Mouse (Mus musculus): Measurements from ENCODE around the gene Fat3. TPM values are rescaled to one million over a fixed set of nuclear protein-coding genes. Genes with fewer than 3 reads are reported as not detected.

The Fat3 gene
- polyA plus RNA-seq, 1 experiment, result 0.51 TPM

DNA sequence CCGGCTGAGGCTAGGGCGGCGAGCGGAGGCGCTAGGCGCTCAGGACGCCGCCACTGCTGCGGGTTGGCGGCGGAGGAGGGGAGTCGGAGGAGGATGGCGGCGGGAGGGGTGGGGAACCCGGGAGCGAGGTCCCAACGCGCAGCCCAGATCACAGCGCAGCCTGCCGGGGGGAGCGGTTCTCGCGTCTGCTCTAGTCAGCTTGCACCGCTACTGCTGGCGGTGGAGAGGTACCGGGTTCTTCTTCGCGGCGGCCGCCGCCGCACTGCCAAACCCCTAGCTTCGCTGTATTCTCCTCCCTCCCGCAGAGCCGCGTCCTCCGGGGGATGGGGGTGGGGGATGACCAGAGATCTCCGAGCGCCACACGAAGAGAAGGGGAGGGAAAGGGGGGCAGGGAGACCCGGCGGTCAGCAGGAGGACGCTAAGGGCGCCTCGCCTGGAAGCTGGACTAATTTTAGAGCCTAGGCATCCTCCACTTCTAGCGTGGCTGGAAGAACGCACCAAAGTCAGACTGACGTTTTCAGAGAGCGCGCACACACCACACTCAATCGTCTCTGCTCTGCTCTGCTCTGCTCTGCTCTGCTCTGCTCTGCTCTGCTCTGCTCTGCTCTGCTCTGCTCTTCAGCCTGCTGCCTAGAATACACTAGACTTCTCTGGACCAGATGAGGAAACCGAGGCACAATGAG is 1.0 kb upstream of the Fat3 start:
- peaks cover 5% of the 10 kb centered on the region; the same call in 1 of the 2 replicates for H3K27me3 ChIP-seq (ENCODE audit: control insufficient read depth, insufficient read depth, low read length)
- DNase-seq, result no peak
- no peak overlapping the region for H3K27ac ChIP-seq (ENCODE audit: control insufficient read depth, insufficient read depth, low read length)
- 2% methylated on average over 52 of the region's 52 CpGs for WGBS
- TF ChIP-seq CTCF (IDR thresholded peaks at IDR 0.05; ENCODE audit: borderline replicate concordance, control insufficient read depth, extremely low read depth, insufficient read depth, low read length, poor library complexity), result no peak
- no peak for TF ChIP-seq POLR2A (IDR thresholded peaks at IDR 0.05; ENCODE audit: control insufficient read depth, extremely low read depth, insufficient read depth, low read length, poor library complexity)
- no peaks in the 10 kb centered on the region for H3K36me3 ChIP-seq (ENCODE audit: control insufficient read depth, insufficient read depth, low read length)
- H3K4me1 ChIP-seq (replicated peaks; ENCODE audit: control insufficient read depth, insufficient read depth, low read length), result no peaks in the 10 kb centered on the region
- H3K4me3 ChIP-seq (ENCODE audit: control insufficient read depth, insufficient read depth, low read length), result no peak overlapping the region

DNA sequence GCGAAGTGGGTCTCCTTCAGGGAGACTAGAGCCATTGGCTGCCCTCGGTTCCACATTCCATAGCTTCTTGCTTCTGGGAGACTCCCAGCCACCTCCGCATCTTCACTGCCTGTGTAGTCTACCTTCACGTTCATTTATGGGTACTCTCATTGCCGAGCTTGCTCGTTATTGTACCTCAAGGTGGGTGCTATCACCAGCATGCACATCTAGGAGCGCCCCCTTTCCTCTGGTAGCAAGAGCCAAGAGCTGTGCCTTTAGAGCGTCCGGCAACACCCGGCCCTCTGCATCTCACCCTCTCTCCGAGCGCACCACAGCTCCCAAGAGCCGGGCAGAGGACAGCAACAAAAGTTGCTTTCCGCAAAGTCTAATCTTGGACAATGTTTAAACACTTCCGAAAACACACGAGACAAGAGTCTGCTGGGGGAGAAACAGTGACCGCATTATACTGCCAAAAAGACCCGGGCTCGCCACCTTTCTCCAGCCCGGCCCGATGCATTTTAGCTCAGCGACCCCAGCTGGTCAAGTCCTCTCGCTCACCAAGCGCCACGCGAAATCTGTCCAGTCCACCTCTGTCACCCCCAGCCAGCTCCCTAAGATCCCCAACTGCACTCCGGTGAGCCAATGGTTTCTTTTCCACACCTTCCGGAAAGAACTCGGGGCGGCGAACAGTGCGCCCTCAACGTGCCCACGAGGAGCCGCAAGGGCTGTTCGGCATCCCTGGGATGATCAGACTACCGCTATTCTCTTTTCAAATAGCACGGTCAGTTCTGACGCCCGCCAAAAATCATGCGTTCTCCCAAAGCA is 501 bp downstream of the Fat3 start:
- Histone ChIP-seq H3K4me1 (replicated peaks; ENCODE audit: control insufficient read depth, insufficient read depth, low read length) (no peaks in the 10 kb centered on the region), H3K27ac (ENCODE audit: control insufficient read depth, insufficient read depth, low read length) (no peak overlapping the region), H3K36me3 (ENCODE audit: control insufficient read depth, insufficient read depth, low read length) (no peaks in the 10 kb centered on the region), H3K4me3 (ENCODE audit: control insufficient read depth, insufficient read depth, low read length) (no peak overlapping the region), H3K27me3 (ENCODE audit: control insufficient read depth, insufficient read depth, low read length) (peaks cover 5% of the 10 kb centered on the region; the same call in 1 of the 2 replicates)
- no peak for DNase-seq
- WGBS, result 2% methylated on average over 41 of the region's 41 CpGs
- no peak for TF ChIP-seq CTCF (IDR thresholded peaks at IDR 0.05; ENCODE audit: borderline replicate concordance, control insufficient read depth, extremely low read depth, insufficient read depth, low read length, poor library complexity)
- TF ChIP-seq POLR2A (IDR thresholded peaks at IDR 0.05; ENCODE audit: control insufficient read depth, extremely low read depth, insufficient read depth, low read length, poor library complexity), result no peak

DNA sequence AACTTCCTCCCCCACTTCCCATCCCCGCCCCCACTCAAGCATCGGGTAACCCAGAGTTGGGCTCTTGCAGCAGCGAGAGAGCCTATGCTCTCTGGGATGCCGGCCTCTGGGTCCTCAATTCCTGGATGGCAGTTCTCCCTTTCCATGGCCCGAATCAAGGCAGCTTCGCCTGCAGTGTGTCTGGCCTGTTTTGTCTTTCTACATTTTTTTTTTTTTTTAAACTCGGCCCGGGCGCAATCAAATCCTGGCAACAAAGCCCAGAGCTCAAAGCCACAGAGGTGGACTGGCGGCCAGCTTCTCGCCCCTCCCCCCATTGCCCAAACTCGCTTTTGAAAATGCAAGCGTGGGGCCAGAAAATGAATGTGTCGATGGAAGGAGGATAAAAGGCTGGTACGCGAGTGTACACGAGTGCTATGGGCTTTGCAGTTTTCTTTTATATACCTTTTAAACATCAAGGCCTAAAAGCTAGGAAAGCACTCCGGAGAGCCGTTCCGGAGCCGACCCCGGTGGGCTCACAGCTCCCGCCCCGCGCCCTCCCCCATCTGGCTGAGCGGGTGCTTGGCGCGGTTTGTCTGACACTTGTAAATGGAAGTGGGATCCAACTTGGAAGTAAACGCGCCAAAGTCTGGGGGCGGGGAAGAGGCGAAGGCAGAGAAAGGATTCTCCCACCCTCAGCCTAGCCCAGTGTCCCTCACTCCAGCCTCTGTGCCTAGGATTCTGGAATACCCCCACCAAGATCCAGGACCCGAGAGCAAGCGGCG is 1.3 kb downstream of the Fat3 start:
- H3K36me3 ChIP-seq (ENCODE audit: control insufficient read depth, insufficient read depth, low read length), result no peaks in the 10 kb centered on the region
- 0 out of 2 replicates have a peak overlapping the region, but pooled peaks have one; percentile 8 for H3K4me3 ChIP-seq (ENCODE audit: control insufficient read depth, insufficient read depth, low read length)
- TF ChIP-seq POLR2A (IDR thresholded peaks at IDR 0.05; ENCODE audit: control insufficient read depth, extremely low read depth, insufficient read depth, low read length, poor library complexity) (no peak), CTCF (IDR thresholded peaks at IDR 0.05; ENCODE audit: borderline replicate concordance, control insufficient read depth, extremely low read depth, insufficient read depth, low read length, poor library complexity) (no peak)
- WGBS, result 5% methylated on average over 35 of the region's 35 CpGs
- peaks cover 5% of the 10 kb centered on the region; the same call in 1 of the 2 replicates for H3K27me3 ChIP-seq (ENCODE audit: control insufficient read depth, insufficient read depth, low read length)
- H3K4me1 ChIP-seq (replicated peaks; ENCODE audit: control insufficient read depth, insufficient read depth, low read length), result no peaks in the 10 kb centered on the region
- DNase-seq, result no peak
- H3K27ac ChIP-seq (ENCODE audit: control insufficient read depth, insufficient read depth, low read length), result no peak overlapping the region

DNA sequence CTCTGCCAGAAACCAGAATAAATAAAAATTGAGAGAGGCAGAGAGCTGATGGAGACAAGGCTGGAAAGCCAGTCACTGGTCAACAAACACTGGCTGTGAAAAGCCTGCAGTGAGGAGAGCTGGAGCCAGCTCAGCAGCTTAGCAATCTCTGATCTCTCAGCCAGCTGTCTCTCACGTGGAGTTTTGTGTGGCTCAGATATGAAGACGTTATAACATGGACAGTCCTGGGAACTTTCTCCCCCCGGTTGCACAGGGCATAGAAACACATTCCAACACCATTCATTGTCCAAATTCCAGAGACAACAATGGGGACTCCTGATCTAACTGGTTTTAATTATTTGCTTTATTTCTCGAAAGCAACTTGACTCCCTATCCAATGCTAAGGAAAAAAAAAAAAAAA is 2.2 kb downstream of the Fat3 start:
- no peak overlapping the region for H3K27ac ChIP-seq (ENCODE audit: control insufficient read depth, insufficient read depth, low read length)
- no peak for TF ChIP-seq CTCF (IDR thresholded peaks at IDR 0.05; ENCODE audit: borderline replicate concordance, control insufficient read depth, extremely low read depth, insufficient read depth, low read length, poor library complexity)
- no peaks in the 10 kb centered on the region for H3K4me1 ChIP-seq (replicated peaks; ENCODE audit: control insufficient read depth, insufficient read depth, low read length)
- H3K27me3 ChIP-seq (ENCODE audit: control insufficient read depth, insufficient read depth, low read length), result peaks cover 5% of the 10 kb centered on the region; the same call in 1 of the 2 replicates
- no peak overlapping the region for H3K4me3 ChIP-seq (ENCODE audit: control insufficient read depth, insufficient read depth, low read length)
- 20% methylated on average over 4 of the region's 4 CpGs for WGBS
- no peak for DNase-seq
- no peaks in the 10 kb centered on the region for H3K36me3 ChIP-seq (ENCODE audit: control insufficient read depth, insufficient read depth, low read length)

DNA sequence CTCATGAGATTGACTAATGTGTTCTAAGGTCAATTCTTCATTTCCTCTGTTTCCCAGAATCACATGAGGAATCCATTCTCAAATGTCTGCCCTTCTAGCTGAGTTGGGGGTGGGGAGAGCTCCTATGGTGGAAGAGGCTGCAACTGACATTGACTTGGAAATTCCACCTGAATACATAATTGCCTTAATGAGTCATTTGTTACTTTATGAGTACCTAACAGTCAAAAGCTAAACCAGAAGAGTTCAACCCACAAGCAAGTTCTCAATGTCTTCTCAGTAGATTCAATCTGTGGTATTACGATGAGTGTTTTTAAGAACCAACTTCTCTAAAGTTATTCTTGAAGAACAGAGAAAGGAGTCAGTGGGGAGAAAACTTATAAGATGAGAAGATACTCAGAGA is 3.7 kb downstream of the Fat3 start:
- Histone ChIP-seq H3K36me3 (ENCODE audit: control insufficient read depth, insufficient read depth, low read length) (no peaks in the 10 kb centered on the region), H3K27ac (ENCODE audit: control insufficient read depth, insufficient read depth, low read length) (no peak overlapping the region), H3K4me1 (replicated peaks; ENCODE audit: control insufficient read depth, insufficient read depth, low read length) (no peaks in the 10 kb centered on the region), H3K4me3 (ENCODE audit: control insufficient read depth, insufficient read depth, low read length) (no peak overlapping the region), H3K27me3 (ENCODE audit: control insufficient read depth, insufficient read depth, low read length) (peaks cover 5% of the 10 kb centered on the region; the same call in 1 of the 2 replicates)
- TF ChIP-seq CTCF (IDR thresholded peaks at IDR 0.05; ENCODE audit: borderline replicate concordance, control insufficient read depth, extremely low read depth, insufficient read depth, low read length, poor library complexity) (no peak), POLR2A (IDR thresholded peaks at IDR 0.05; ENCODE audit: control insufficient read depth, extremely low read depth, insufficient read depth, low read length, poor library complexity) (no peak)
- DNase-seq, result no peak
- 96% methylated on average over 1 of the region's 1 CpGs for WGBS

DNA sequence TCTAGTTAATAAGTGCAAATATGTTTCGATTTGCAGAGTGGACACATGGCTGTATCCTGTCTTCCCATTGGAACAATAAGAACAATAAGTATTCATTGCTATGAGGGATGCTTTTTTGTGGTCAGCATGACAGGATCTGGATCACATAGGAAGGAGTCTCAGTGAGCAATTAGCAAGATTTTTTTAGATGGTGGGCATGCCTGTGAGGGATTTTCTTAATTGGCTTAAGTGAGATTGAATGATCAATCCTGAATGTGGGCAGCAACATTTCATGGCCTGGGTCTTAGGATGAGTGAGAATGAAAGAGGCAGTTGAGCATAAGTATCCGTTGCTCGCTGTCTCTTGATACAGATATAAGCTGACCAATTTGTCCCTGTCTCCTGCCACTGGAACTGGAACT is 4.8 kb downstream of the Fat3 start:
- 87% methylated on average over 3 of the region's 3 CpGs for WGBS
- peaks cover 5% of the 10 kb centered on the region; the same call in 1 of the 2 replicates for H3K27me3 ChIP-seq (ENCODE audit: control insufficient read depth, insufficient read depth, low read length)
- no peak overlapping the region for H3K4me3 ChIP-seq (ENCODE audit: control insufficient read depth, insufficient read depth, low read length)
- no peaks in the 10 kb centered on the region for H3K36me3 ChIP-seq (ENCODE audit: control insufficient read depth, insufficient read depth, low read length)
- no peak overlapping the region for H3K27ac ChIP-seq (ENCODE audit: control insufficient read depth, insufficient read depth, low read length)
- no peak for DNase-seq
- no peak for TF ChIP-seq POLR2A (IDR thresholded peaks at IDR 0.05; ENCODE audit: control insufficient read depth, extremely low read depth, insufficient read depth, low read length, poor library complexity)
- no peak for TF ChIP-seq CTCF (IDR thresholded peaks at IDR 0.05; ENCODE audit: borderline replicate concordance, control insufficient read depth, extremely low read depth, insufficient read depth, low read length, poor library complexity)
- H3K4me1 ChIP-seq (replicated peaks; ENCODE audit: control insufficient read depth, insufficient read depth, low read length), result no peaks in the 10 kb centered on the region

All from thymus, adult 2 months (tissue).